Mouse (Mus musculus) cerebellum, postnatal 4 days (tissue): ENCODE measurements around the gene Olfr67.
"Not testable (repeated sequence)": the region's sequence is repeated elsewhere in the genome, so short reads cannot be mapped to it uniquely, and the experiment has no call there.

Source experiments
- DNase-seq, 2 experiments: peaks; one replicate each; pipeline ENCODE4 v3.0.0; 2022; ENCODE audit warnings: low spot score in 2 of 2, mixed read lengths in 1 of 2

The Olfr67 gene

GRCm38 (mm10) chr7:103791721-103792120 lies at the start of gene Olfr67:
Gene Olfr67, minus strand, starts transcription at chr7:103791821.
- no peak for DNase-seq

GRCm38 (mm10) chr7:103840268-103840667 lies 48.6 kb upstream of the Olfr67 start, which contains the start of gene Hbb-bh2:
Gene Hbb-bh2, minus strand, starts transcription at chr7:103840520.
- DNase-seq: no peak

GRCm38 (mm10) chr7:103827808-103828207 lies 36.2 kb upstream of the Olfr67 start, which contains the start of gene Hbb-bs:
Gene Hbb-bs, minus strand, starts transcription at chr7:103828096.
- no peak for DNase-seq

- DNase-seq: not testable (repeated sequence)
These were observed 35.5 kb upstream of the Olfr67 start for GRCm38 (mm10) chr7:103827139-103827538.

GRCm38 (mm10) chr7:103826255-103826887 lies 34.8 kb upstream of the Olfr67 start:
- no peak for DNase-seq

GRCm38 (mm10) chr7:103825536-103826254 lies 34.1 kb upstream of the Olfr67 start:
- DNase-seq: no peak

GRCm38 (mm10) chr7:103824597-103824996 lies 33.0 kb upstream of the Olfr67 start:
- no peak for DNase-seq

GRCm38 (mm10) chr7:103815085-103815484 lies 23.5 kb upstream of the Olfr67 start:
- DNase-seq: not testable (repeated sequence)

GRCm38 (mm10) chr7:103813766-103814165 lies 22.1 kb upstream of the Olfr67 start, which contains the start of gene Hbb-bt:
Gene Hbb-bt, minus strand, starts transcription at chr7:103813996.
- DNase-seq: no peak

- not testable (repeated sequence) for DNase-seq
These were observed 21.5 kb upstream of the Olfr67 start for GRCm38 (mm10) chr7:103813152-103813551.

GRCm38 (mm10) chr7:103812174-103812573 lies 20.6 kb upstream of the Olfr67 start:
- DNase-seq: no peak

GRCm38 (mm10) chr7:103811223-103811845 lies 19.7 kb upstream of the Olfr67 start:
- DNase-seq: no peak

- no peak for DNase-seq
These were observed 19.1 kb upstream of the Olfr67 start for GRCm38 (mm10) chr7:103810746-103811145.

GRCm38 (mm10) chr7:103810296-103810695 lies 18.7 kb upstream of the Olfr67 start:
- no peak for DNase-seq

- no peak for DNase-seq
These were observed 18.2 kb upstream of the Olfr67 start for GRCm38 (mm10) chr7:103809801-103810155.

- DNase-seq: no peak
These were observed 17.6 kb upstream of the Olfr67 start for GRCm38 (mm10) chr7:103808971-103809800.

- DNase-seq: not testable (repeated sequence)
These were observed 16.5 kb upstream of the Olfr67 start for GRCm38 (mm10) chr7:103808120-103808519.

- peak in 1 of 2 experiments; percentile 1 for DNase-seq
These were observed 15.2 kb upstream of the Olfr67 start for GRCm38 (mm10) chr7:103806856-103807255.

GRCm38 (mm10) chr7:103792669-103793388 lies 1.2 kb upstream of the Olfr67 start:
- DNase-seq: no peak

- DNase-seq: no peak
These were observed 12.0 kb downstream of the Olfr67 start, which contains the start of gene Olfr68 for GRCm38 (mm10) chr7:103779598-103779997. Gene Olfr68, minus strand, starts transcription at chr7:103779698.

- DNase-seq: not testable (repeated sequence)
These were observed 14.0 kb downstream of the Olfr67 start for GRCm38 (mm10) chr7:103777652-103778051.
